Mouse (Mus musculus) forebrain, embryonic 11.5 days (tissue): ENCODE measurements at regions not wholly inside any gene's neighbourhood (a gene's known extent, or its start where the extent isn't known, plus 50 kb on each side); places are given as distances from the start of the nearest gene placed in this dataset.

Experiments used
- ATAC-seq: fragments of 200-750 bp; cut with Nextera tagmentation; replicated peaks from 2 replicates; pipeline ENCODE4 v1.8.0; 2017; ENCODE audit warnings: moderate TSS enrichment; ENCODE audit not compliant: low FRiP score
- DNase-seq: peaks from one replicate; pipeline ENCODE4 v3.0.0-alpha.2; 2017; ENCODE audit warnings: low spot score
- H3K27ac ChIP-seq: fragments of 300-500 bp; sonication (generic); 2 replicates; pipeline ENCODE4 v1.5.1; 2014; ENCODE audit warnings: low read depth, low read length
- H3K27me3 ChIP-seq: fragments of 300-500 bp; sonication (generic); 2 replicates; pipeline ENCODE4 v1.6.1; 2014; ENCODE audit warnings: mild to moderate bottlenecking, low read length, mixed read lengths; ENCODE audit not compliant: control insufficient read depth, insufficient read depth
- H3K36me3 ChIP-seq: fragments of 300-500 bp; sonication (generic); 2 replicates; pipeline ENCODE4 v1.6.1; 2014; ENCODE audit warnings: mild to moderate bottlenecking, low read length, moderate library complexity, mixed read lengths; ENCODE audit not compliant: control insufficient read depth, insufficient read depth
- H3K4me1 ChIP-seq: fragments of 300-500 bp; sonication (generic); replicated peaks from 2 replicates; pipeline ENCODE4 v1.6.1; 2014; ENCODE audit warnings: low read length, mixed read lengths; ENCODE audit not compliant: control insufficient read depth, insufficient read depth
- H3K4me2 ChIP-seq: fragments of 300-500 bp; sonication (generic); 2 replicates; pipeline ENCODE4 v1.6.1; 2014; ENCODE audit warnings: low read depth, mild to moderate bottlenecking, low read length, moderate library complexity, mixed read lengths; ENCODE audit not compliant: severe bottlenecking
- H3K4me3 ChIP-seq: fragments of 300-500 bp; sonication (generic); 2 replicates; pipeline ENCODE4 v1.5.1; 2014; ENCODE audit warnings: low read depth, low read length
- H3K9ac ChIP-seq: fragments of 300-500 bp; sonication (generic); 2 replicates; pipeline ENCODE4 v1.6.1; 2014; ENCODE audit warnings: low read length
- H3K9me3 ChIP-seq: fragments of 300-500 bp; sonication (generic); 2 replicates; pipeline ENCODE4 v1.6.1; 2016; ENCODE audit warnings: low read length, mixed read lengths; ENCODE audit not compliant: control insufficient read depth
- WGBS: fragments of 180-500 bp; shearing (Covaris S2); extraction: QIAGEN DNeasy Blood & Tissue Kit; methylation state at CpG from one replicate; pipeline ENCODE4 v1.1.7; 2014; 5-methylcytosine and 5-hydroxymethylcytosine counted together

- H3K4me2 ChIP-seq = no peak overlapping the region
- H3K4me1 ChIP-seq = peaks cover 16% of the 10 kb centered on the region; the same call in 1 of the 2 replicates
- no peaks in the 10 kb centered on the region for H3K36me3 ChIP-seq
- no peaks in the 10 kb centered on the region for H3K9me3 ChIP-seq
- H3K4me3 ChIP-seq = no peak overlapping the region
- H3K27me3 ChIP-seq = no peaks in the 10 kb centered on the region
- ATAC-seq = no peak
- 89% methylated on average over 2 of the region's 2 CpGs for WGBS
- no peak overlapping the region for H3K9ac ChIP-seq
- H3K27ac ChIP-seq = no peak overlapping the region
- DNase-seq = no peak
Observed at GRCm38 (mm10) chr2:30697851-30698250, 103.0 kb downstream of the Cstad start.

- no peaks in the 10 kb centered on the region for H3K36me3 ChIP-seq
- H3K9me3 ChIP-seq = no peaks in the 10 kb centered on the region
- 70% methylated on average over 11 of the region's 11 CpGs for WGBS
- no peak overlapping the region for H3K4me2 ChIP-seq
- peak overlapping the region; percentile 29 for H3K9ac ChIP-seq
- no peak overlapping the region for H3K4me3 ChIP-seq
- H3K27ac ChIP-seq = peak overlapping the region; percentile 59
- ATAC-seq = no peak
- peaks cover 29% of the 10 kb centered on the region for H3K4me1 ChIP-seq
- DNase-seq = no peak
- H3K27me3 ChIP-seq = no peaks in the 10 kb centered on the region
Observed at GRCm38 (mm10) chr2:30695771-30696456, 101.1 kb downstream of the Cstad start.

GRCm38 (mm10) chr2:30695041-30695440, 100.2 kb downstream of the Cstad start:
- no peak for DNase-seq
- no peak overlapping the region for H3K4me3 ChIP-seq
- H3K9ac ChIP-seq = no peak overlapping the region; the same call in 1 of the 2 replicates
- H3K9me3 ChIP-seq = no peaks in the 10 kb centered on the region
- H3K27ac ChIP-seq = no peak overlapping the region
- H3K27me3 ChIP-seq = no peaks in the 10 kb centered on the region
- ATAC-seq = no peak
- no peaks in the 10 kb centered on the region for H3K36me3 ChIP-seq
- no peak overlapping the region for H3K4me2 ChIP-seq
- 86% methylated on average over 1 of the region's 1 CpGs for WGBS
- peaks cover 27% of the 10 kb centered on the region for H3K4me1 ChIP-seq

- peak overlapping the region; percentile 31 for H3K4me3 ChIP-seq
- no peaks in the 10 kb centered on the region for H3K27me3 ChIP-seq
- H3K4me1 ChIP-seq = peaks cover 27% of the 10 kb centered on the region
- no peaks in the 10 kb centered on the region for H3K36me3 ChIP-seq
- peak overlapping the region; percentile 100 for H3K27ac ChIP-seq
- no peaks in the 10 kb centered on the region for H3K9me3 ChIP-seq
- ATAC-seq (peak; percentile 85), DNase-seq (peak; percentile 90)
- peak overlapping the region; percentile 67 for H3K4me2 ChIP-seq
- WGBS = under 1% methylated on average over 41 of the region's 41 CpGs
- H3K9ac ChIP-seq = peak overlapping the region; percentile 80
Observed at GRCm38 (mm10) chr2:30693206-30694035, 98.6 kb downstream of the Cstad start.

- DNase-seq (peak; percentile 92), ATAC-seq (peak; percentile 86)
- no peaks in the 10 kb centered on the region for H3K27me3 ChIP-seq
- no peaks in the 10 kb centered on the region for H3K9me3 ChIP-seq
- peaks cover 27% of the 10 kb centered on the region for H3K4me1 ChIP-seq
- 1% methylated on average over 13 of the region's 13 CpGs for WGBS
- peak overlapping the region; percentile 58 for H3K9ac ChIP-seq
- peak overlapping the region; percentile 100 for H3K27ac ChIP-seq
- H3K4me3 ChIP-seq = peak overlapping the region; percentile 31; the same call in 1 of the 2 replicates
- H3K4me2 ChIP-seq = peak overlapping the region; percentile 67
- no peaks in the 10 kb centered on the region for H3K36me3 ChIP-seq
Observed at GRCm38 (mm10) chr2:30692561-30693205, 97.8 kb downstream of the Cstad start.

DNA sequence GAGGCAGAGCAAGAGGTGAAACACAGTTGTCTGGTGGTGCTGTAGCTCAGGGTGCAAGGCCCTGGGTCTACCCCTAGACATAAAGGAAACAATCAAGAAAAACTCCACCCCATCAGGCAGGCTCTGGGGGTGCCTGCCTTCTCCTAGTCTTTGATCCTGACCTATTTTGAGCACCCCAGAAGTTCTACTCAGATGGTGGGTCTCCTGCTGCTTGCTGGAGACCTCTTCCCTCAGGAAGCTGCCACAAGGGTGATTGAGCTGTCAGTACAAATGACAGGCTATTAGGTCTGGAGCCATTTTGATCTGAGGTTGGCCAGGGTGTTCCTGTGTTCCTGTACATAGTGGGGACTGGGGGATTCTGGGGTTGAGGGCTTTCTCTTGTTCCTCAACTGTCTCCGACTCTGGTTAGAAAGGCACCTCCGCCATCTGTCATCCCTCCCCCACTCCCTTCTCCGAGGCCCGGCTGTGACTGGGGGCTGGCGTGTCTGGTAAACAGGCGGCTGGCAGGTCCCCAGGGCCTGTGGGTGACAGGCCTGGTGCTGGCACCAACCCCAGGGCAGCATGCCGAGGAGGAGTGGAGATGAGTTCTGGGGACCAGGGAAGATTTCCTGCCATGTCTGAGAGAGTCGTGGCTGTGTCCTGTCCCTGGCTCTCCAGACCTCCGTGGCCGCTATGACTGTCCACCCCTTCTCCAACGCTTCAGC, 97.2 kb downstream of the Cstad start:
- Histone ChIP-seq H3K4me2 (peak overlapping the region; percentile 67), H3K27ac (peak overlapping the region; percentile 100), H3K36me3 (no peaks in the 10 kb centered on the region), H3K4me3 (no peak overlapping the region; the same call in 1 of the 2 replicates), H3K9me3 (no peaks in the 10 kb centered on the region), H3K9ac (peak overlapping the region; percentile 58), H3K27me3 (no peaks in the 10 kb centered on the region), H3K4me1 (peaks cover 32% of the 10 kb centered on the region)
- DNase-seq = peak; percentile 71
- 13% methylated on average over 11 of the region's 11 CpGs for WGBS
- ATAC-seq = peak; percentile 12

GRCm38 (mm10) chr2:30690925-30691856, 96.4 kb downstream of the Cstad start:
- Histone ChIP-seq H3K9me3 (no peaks in the 10 kb centered on the region), H3K4me1 (peaks cover 37% of the 10 kb centered on the region), H3K4me2 (no peak overlapping the region), H3K36me3 (no peaks in the 10 kb centered on the region), H3K4me3 (no peak overlapping the region), H3K9ac (peak overlapping the region; percentile 58; the same call in 1 of the 2 replicates), H3K27me3 (no peaks in the 10 kb centered on the region), H3K27ac (peak overlapping the region; percentile 100)
- DNase-seq (no peak), ATAC-seq (no peak)
- WGBS = 87% methylated on average over 17 of the region's 17 CpGs
